Mouse (Mus musculus) testis, adult 10 weeks (tissue): ENCODE data around the gene Klhl5. TPM values are rescaled to one million over a fixed set of nuclear protein-coding genes. Genes with fewer than 3 reads are reported as not detected.

Experiments used
- polyA plus RNA-seq: library from polyadenylated mRNA; stranded (reverse); fragments of 350-450 nt; fragmentation: Illumina TruSeq; extraction: RNeasy Lipid Tissue Mini Kit (QIAGEN cat#74804); gene quantifications from one replicate; pipeline ENCODE4 v1.2.3, GENCODE M21; 2014; ENCODE audit warnings: low read depth, low replicate concordance

The Klhl5 gene
- polyA plus RNA-seq: 28.3 TPM

DNA sequence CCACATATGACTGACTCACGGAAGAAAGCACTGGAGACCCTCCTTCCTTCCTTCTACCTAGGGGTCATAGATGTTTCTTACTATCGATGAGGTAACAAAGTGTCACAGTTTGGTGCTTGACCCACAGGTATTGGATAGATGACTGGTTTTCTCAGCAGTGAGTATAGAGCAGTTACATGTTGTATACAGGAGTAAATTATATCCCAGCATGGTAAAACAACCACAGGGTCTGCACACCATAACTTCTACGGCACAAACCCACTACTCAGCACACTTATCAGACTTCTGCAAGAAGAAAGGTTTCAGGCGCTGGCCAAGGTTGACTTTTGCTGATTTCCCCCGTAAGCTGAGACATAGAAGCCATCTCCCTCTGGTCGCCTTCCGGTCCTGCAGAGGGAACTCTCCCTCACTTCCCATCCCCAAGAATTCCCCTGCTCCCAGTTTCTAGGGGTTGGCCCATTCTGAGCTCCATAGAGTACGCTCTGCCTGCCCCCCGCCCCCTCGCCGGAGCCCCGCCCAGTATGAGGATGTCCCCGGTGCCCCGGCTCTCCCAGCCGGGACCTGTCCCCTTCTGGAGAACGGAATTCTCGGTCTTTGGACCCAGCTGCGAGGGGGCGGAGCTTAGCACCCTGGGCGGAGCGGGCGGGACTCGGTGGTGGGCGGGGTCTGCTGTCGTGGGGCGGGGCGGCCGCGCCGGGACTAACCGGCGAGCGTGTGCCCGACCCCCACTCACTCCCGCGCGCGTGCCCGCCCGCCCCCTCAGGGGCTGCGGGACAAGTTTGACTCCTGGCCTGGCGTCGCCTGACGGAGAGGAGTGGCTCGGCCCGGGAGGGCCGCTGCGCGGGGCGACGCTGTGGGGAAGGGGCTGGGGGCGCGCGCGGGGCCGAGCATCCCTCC, at the start of gene Klhl5:
Gene Klhl5, plus strand, starts transcription at position 664 of the 897 bp plus-strand sequence.

DNA sequence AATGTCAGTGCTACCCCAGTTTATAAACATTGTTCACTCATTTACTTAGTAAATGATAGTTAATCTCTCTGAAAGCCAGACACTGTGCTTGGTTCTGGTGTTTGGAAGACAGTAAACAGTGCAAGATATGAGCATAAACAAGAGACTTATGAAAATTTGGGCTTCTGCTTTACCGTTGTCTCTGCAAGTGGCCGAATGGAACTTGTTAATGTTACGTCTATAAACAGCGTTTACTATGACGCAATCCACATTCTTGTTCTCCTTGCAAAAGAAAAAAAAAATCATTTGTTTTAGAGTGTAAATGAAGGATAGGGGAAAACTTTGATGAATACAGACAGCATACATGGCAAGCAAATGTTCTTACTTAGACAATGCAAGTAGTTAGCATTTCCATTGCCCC, 15.4 kb upstream of the Klhl5 start, which contains the start of gene Tmem156:
Gene Tmem156, minus strand, starts transcription at position 212 of the 400 bp plus-strand sequence.

DNA sequence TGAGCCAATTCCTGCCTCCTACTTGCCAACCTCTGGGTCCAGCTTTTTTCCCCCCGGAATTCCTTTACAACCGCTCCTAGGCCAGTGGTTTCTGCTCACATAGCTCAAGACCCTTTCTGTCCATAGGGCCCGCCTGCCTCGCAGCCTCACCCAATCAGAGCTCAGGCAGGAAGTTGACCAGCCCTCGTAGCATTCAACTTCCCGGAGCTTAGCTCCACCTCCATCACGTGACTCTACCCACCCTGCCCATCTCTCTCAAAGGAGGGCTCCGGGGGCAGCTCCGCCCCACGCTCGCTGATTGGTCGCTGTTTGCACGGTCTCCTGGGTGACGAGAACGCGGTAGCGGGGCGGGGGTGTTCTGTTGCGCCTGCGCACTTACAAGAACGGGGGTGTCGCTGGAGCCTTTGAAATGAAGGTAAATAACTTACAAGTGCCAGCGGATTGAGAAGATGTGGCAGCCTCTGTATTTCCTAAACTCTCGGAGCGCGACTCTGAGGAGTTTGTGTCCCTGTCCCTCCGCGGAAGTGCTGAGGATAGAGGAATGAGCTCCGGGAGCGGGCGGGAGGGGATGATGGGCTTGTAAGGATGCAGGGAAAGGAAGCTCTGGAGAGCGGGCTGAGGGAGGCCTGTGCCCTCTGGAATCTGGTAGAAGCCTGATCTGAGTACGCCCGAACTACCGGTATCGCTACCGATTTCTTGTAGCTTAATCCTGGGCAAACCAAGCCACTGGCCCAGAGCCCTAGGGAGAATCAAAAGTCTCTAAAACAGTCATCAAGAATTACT, 92.2 kb downstream of the Klhl5 start, which contains the start of gene Wdr19:
Gene Wdr19, plus strand, starts transcription at position 351 of the 783 bp plus-strand sequence.

Other genes starting within 250 kb of the Klhl5 start
- gene Tlr1, start 174.0 kb upstream of the Klhl5 start, polyA plus RNA-seq: 0.64 TPM
- 0.28 TPM for gene Tlr6, start 147.4 kb upstream of the Klhl5 start, polyA plus RNA-seq
- gene Fam114a1, start 137.5 kb upstream of the Klhl5 start, polyA plus RNA-seq: 4.2 TPM
- gene Tmem156, start 15.4 kb upstream of the Klhl5 start, polyA plus RNA-seq: 49.9 TPM
- gene Wdr19, start 92.2 kb downstream of the Klhl5 start, polyA plus RNA-seq: 49.3 TPM
- 85.2 TPM for gene Rfc1, start 228.1 kb downstream of the Klhl5 start, polyA plus RNA-seq
- gene Klb, start 240.8 kb downstream of the Klhl5 start, polyA plus RNA-seq: 0.90 TPM